Mouse (Mus musculus) cerebellum, adult 2 months (tissue): ENCODE data around the gene Cacna1d. TPM values are rescaled to one million over a fixed set of nuclear protein-coding genes. Genes with fewer than 3 reads are reported as not detected.

ENCODE experiments used
- DNase-seq, 2 experiments: peaks; one replicate each; pipeline ENCODE4 v3.0.0; 2021
- H3K27ac ChIP-seq: fragments of 200-500 bp; 2 replicates; pipeline ENCODE4 v1.5.1; 2012; ENCODE audit warnings: low read length, control low read depth, inconsistent platforms; ENCODE audit not compliant: insufficient read depth
- H3K27me3 ChIP-seq: fragments of 200-500 bp; 2 replicates; pipeline ENCODE4 v1.6.1; 2012; ENCODE audit warnings: inconsistent platforms, mild to moderate bottlenecking, low read length, moderate library complexity; ENCODE audit not compliant: control insufficient read depth, insufficient read depth
- H3K4me1 ChIP-seq: fragments of 200-500 bp; 2 replicates; pipeline ENCODE4 v1.6.1; 2011; ENCODE audit warnings: low read length; ENCODE audit not compliant: control insufficient read depth, insufficient read depth
- H3K4me3 ChIP-seq: fragments of 200-500 bp; replicated peaks from 2 replicates; pipeline ENCODE3; 2011; ENCODE audit warnings: mild to moderate bottlenecking, low read depth, low read length, control low read depth; ENCODE audit not compliant: insufficient read depth
- CTCF ChIP-seq: fragments of 200-500 bp; IDR thresholded peaks from 2 replicates; pipeline ENCODE4 v1.5.1; 2011; ENCODE audit warnings: low read depth, mild to moderate bottlenecking, control low read depth, low read length, moderate library complexity, borderline replicate concordance; ENCODE audit not compliant: insufficient read depth
- POLR2A ChIP-seq: fragments of 200-500 bp; IDR thresholded peaks from 2 replicates; pipeline ENCODE4 v1.6.1; 2011; ENCODE audit warnings: low read length, control low read depth, borderline replicate concordance; ENCODE audit not compliant: insufficient read depth
- WGBS: fragments of 180-500 bp; shearing (Covaris S2); methylation state at CpG from one replicate; pipeline ENCODE4 v1.1.7; 2018; 5-methylcytosine and 5-hydroxymethylcytosine counted together
- polyA plus RNA-seq: library from polyadenylated mRNA; depleted of rRNA; stranded (reverse); fragments of >200 nt; gene quantifications from 2 replicates; pipeline ENCODE4 v1.2.3, GENCODE M21; 2012

Gene Cacna1d
- polyA plus RNA-seq, 1 experiment: 35.0 TPM

DNA sequence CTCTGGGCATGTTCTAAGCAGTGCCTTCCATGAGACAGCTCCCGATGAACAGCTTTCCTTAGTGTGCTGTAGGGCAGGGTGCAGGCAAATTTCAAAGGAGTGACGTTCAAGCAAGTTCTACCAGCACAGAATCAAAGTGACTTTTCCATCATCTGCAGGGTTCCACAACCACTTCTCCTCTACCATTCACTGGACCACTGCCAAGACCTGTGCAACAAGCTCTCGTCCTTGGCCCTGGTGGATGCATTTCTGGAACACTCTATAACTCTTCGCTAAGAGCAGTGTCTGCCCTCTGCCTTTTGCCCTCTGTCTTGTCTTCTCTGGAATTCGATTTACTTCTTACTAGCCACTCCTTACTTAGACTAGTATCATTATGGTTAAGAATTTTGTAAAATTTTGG lies 266.1 kb downstream of the Cacna1d start:
- peaks cover 14% of the 10 kb centered on the region for H3K4me1 ChIP-seq
- no peak for DNase-seq
- no peak overlapping the region for H3K4me3 ChIP-seq
- no peak overlapping the region for H3K27ac ChIP-seq
- no peak for TF ChIP-seq POLR2A
- H3K27me3 ChIP-seq: no peaks in the 10 kb centered on the region
- 78% methylated on average over 5 of the region's 5 CpGs for WGBS

DNA sequence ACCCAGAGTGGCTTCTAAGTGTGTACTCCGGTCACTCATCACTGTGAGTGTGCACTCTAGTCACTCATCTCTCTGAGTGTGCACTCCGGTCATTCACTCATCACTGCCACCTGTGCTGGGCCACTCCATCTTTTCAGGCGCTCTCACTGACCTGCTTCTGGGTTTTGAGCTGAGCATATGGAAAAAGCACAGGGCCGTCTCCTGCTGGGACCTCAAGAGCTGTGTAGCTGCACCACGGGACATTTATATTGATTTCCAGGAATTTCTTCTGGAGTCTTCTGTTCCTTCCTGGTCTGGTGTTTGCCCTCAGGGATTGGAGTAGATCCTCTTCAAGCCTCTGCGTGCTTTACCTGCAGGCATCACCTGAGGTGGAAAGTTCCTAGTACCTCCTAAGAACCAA lies 269.2 kb downstream of the Cacna1d start:
- TF ChIP-seq POLR2A (no peak), CTCF (no peak)
- 25% methylated on average over 6 of the region's 6 CpGs for WGBS
- no peak overlapping the region for H3K4me3 ChIP-seq

DNA sequence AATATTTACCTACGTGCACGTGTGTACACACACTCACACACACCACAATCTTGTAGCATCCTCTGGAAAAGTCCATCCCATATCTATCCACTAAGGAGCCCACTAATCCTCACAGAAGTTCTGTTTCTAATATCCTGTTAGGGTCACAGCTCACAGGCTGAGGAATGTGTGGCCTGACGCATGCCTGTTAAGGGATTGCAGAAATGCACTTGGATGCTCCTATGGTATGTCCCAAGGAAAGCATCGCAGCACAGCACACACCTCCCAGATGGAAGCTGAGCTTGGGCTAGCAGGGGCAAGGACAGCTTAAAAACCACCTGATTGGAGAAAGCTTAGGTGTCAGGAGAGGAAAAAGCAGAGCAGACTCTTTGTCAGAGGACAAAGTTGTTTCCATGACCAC lies 271.4 kb downstream of the Cacna1d start:
- TF ChIP-seq POLR2A: no peak
- TF ChIP-seq CTCF: no peak
- 95% methylated on average over 4 of the region's 4 CpGs for WGBS
- H3K27ac ChIP-seq: no peak overlapping the region

More for the DNA sequence above, 269.2 kb downstream of the Cacna1d start:
- no peak overlapping the region for H3K27ac ChIP-seq
- H3K27me3 ChIP-seq: no peaks in the 10 kb centered on the region
- peaks cover 28% of the 10 kb centered on the region for H3K4me1 ChIP-seq
- DNase-seq: peak in 1 of 2 experiments; percentile 66

GRCm38 (mm10) chr14:30218114-30218513 lies 273.1 kb downstream of the Cacna1d start:
- 6% methylated on average over 3 of the region's 3 CpGs for WGBS
- Histone ChIP-seq H3K27me3 (no peaks in the 10 kb centered on the region), H3K27ac (no peak overlapping the region), H3K4me1 (peaks cover 37% of the 10 kb centered on the region), H3K4me3 (no peak overlapping the region)
- TF ChIP-seq CTCF: no peak; the same call in 1 of the 2 replicates
- TF ChIP-seq POLR2A: no peak
- peak; percentile 93 to 98 for DNase-seq

More for the DNA sequence above, 271.4 kb downstream of the Cacna1d start:
- Histone ChIP-seq H3K27me3 (no peaks in the 10 kb centered on the region), H3K4me1 (peaks cover 39% of the 10 kb centered on the region), H3K4me3 (no peak overlapping the region)
- no peak for DNase-seq

DNA sequence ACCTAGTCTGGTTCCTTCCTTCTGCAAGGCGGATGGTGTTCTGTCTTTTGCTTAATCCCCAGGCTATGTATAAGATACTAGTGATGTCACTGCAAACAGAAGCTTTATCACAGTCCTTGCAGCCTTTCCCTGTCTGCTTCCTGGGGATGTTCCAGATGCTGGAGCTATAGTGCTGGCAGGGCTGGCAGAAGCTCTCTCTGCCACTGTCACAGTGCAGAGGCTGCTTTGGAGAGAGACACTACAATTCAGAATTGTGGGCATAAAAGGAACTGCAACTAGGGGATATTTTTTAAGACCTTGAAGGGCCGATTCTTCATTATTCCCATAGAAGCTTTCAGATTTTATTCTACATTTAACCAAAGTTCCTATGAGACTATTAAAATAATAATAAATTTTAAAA lies 274.1 kb downstream of the Cacna1d start:
- DNase-seq: no peak
- Histone ChIP-seq H3K4me3 (no peak overlapping the region), H3K27me3 (no peaks in the 10 kb centered on the region), H3K27ac (no peak overlapping the region), H3K4me1 (peaks cover 34% of the 10 kb centered on the region)
- 91% methylated on average over 2 of the region's 2 CpGs for WGBS
- TF ChIP-seq POLR2A: no peak
- no peak for TF ChIP-seq CTCF

DNA sequence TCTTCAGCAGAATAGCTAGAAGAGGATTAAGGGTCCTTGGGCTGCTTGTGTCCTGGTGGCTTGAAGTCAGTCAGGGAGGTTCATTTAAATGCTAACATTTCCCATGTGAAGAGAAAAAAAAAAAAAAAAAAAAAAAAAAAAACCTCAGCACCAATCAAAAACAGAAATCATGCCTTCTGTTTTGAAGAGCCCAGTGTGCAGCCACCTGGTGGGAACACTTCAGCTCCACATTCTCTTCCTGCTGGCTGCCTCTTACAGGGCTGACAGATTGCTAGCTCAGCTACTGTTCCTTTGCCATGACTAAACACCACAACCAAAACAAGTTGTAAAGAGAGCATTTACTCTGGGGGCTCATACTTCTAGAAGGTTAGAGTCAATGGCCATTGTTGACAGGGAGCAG lies 283.1 kb downstream of the Cacna1d start:
- H3K4me3 ChIP-seq: no peak overlapping the region
- H3K27ac ChIP-seq: peak overlapping the region; percentile 88
- peak; percentile 51 to 77 for DNase-seq
- TF ChIP-seq POLR2A (no peak), CTCF (no peak; the same call in 1 of the 2 replicates)
- no peaks in the 10 kb centered on the region for H3K27me3 ChIP-seq
- H3K4me1 ChIP-seq: peaks cover 36% of the 10 kb centered on the region

GRCm38 (mm10) chr14:30205821-30206220 lies 285.4 kb downstream of the Cacna1d start:
- Histone ChIP-seq H3K27ac (no peak overlapping the region), H3K27me3 (no peaks in the 10 kb centered on the region), H3K4me1 (peaks cover 35% of the 10 kb centered on the region), H3K4me3 (no peak overlapping the region)
- WGBS: 33% methylated on average over 3 of the region's 3 CpGs
- TF ChIP-seq CTCF (no peak), POLR2A (no peak)
- no peak for DNase-seq

- H3K4me3 ChIP-seq: no peak overlapping the region
- peak overlapping the region; percentile 69 for H3K27ac ChIP-seq
- no peaks in the 10 kb centered on the region for H3K27me3 ChIP-seq
- peaks cover 33% of the 10 kb centered on the region for H3K4me1 ChIP-seq
- peak; percentile 64 to 82 for DNase-seq
- TF ChIP-seq POLR2A (no peak), CTCF (no peak)
- 26% methylated on average over 1 of the region's 1 CpGs for WGBS
Measured at GRCm38 (mm10) chr14:30204526-30204925, 286.7 kb downstream of the Cacna1d start.
